Mouse (Mus musculus): ENCODE results near the gene Glra2. TPM values are rescaled to one million over a fixed set of nuclear protein-coding genes. Genes with fewer than 3 reads are reported as not detected.
A peak's percentile ranks its signal among the peaks of the same experiment; 100 is the strongest.
"Not testable (repeated sequence)": the region's sequence is repeated elsewhere in the genome, so short reads cannot be mapped to it uniquely, and the experiment has no call there.

Glra2 gene
- total RNA-seq (2021) = 1 to 10 TPM; 5.9 to 7.4 TPM
- long read RNA-seq, partial matches to known transcripts = 0 of 3 reads
- long read RNA-seq, other reads (novel, unspliced or antisense) = 0 of 3 reads

DNA sequence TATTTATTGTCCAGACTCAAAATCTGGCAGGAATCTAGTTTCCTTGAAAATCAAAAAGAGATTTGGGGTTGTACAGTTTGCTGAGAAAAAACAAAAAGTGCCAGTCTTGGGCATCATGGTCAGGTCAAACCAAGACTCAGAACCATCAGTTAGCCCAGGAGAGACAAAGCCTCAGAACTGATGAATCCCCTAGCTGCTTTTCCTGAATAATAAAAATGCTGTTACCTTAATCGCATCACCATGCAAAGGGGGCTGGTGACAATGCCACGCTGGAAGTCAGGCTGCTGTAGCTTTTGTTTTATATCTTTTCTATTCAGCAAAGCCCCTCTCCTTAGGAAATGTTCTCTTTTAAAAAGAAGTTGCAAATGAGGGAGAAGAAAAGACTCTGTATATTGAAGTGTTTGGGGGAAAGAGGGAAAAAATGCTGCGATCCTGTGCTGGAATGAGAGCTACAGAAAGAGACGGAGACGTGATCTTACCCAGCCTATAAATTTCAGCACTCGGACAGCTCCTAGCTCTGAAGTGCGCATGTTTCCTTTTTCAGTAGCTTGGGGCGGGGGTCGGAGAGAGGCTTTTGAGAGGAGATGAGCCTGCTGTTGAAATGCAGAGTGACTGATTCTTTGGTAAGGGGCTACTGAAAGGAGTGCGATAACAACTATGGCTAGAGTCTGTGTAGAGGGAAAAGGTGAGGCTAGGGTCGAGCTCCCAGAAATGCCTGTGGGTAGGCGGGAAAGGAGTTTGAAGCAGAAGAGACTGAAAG lies at the start of gene Glra2:
Gene Glra2 (minus strand): TSS at position 455 of the 760 bp plus-strand sequence.
- peak in 1 of 2 experiments; percentile 8 for DNase-seq (ENCODE audit: low spot score in 2 of 2)

- DNase-seq (ENCODE audit: low spot score in 2 of 2) = peak; percentile 3 to 29
These were observed 35.6 kb upstream of the Glra2 start for GRCm38 (mm10) chrX:165362798-165363197.

DNA sequence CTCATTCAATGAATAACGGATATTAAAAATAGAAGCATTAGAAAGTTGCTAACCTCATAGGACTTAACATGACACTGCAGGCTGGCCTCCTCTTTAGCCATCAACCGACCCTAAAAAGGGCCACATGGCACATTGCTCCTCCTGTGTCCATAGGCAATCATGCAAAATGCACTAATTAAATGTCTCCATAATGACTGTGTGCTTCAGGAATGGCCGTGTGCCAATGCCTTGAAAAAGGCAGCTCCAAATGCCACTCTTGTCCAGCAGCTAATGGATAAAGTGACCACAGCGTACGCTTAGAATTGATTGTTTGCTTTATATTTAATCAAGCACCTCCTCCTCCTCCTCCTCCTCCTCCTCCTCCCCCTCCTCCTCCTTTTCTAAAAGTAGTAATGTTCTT lies 17.4 kb upstream of the Glra2 start:
- no peak for DNase-seq (ENCODE audit: low spot score in 2 of 2)

GRCm38 (mm10) chrX:165327699-165328333 lies 623 bp upstream of the Glra2 start:
- peak in 1 of 2 experiments; percentile 61 for DNase-seq (ENCODE audit: low spot score in 2 of 2)

DNA sequence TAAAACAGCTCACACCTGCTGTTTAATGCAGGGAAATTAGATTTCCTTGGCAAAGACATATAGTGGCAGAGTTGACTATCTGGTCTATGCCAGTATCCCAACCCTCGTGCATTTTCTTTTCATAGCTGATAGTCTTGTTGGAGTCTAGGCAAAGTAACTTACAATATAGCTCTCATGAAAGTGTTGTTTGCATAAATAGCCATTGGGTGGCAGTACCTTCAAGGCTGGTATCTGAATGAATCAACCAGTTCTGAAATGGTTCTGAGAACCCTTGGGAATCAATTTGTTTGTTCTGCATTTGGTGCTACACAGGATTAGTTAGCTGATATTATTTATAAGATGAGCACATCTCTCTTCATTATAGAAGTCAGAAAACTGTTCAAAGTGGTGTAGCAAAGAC lies 133.6 kb downstream of the Glra2 start:
- peak in 1 of 2 experiments; percentile 46 for DNase-seq (ENCODE audit: low spot score in 2 of 2)

DNA sequence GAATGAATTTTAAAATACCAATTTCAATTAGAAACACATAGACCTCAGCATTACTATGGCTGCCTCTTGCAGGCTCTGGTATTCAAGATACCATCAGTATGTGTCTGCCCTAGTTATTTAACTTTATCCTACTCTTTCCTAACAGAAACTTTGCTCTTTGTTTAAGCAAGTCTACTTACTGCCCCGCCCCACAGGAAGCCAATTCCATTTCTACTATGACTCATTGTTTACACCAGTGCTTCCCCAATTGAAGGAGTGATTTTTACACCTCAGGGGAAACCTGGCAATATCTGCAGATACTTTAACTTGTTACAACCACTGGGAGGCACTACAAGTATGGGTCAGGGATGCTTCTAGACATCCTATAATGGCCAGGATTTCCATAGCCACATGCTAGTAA lies 136.0 kb downstream of the Glra2 start:
- DNase-seq (ENCODE audit: low spot score in 2 of 2) = no peak

DNA sequence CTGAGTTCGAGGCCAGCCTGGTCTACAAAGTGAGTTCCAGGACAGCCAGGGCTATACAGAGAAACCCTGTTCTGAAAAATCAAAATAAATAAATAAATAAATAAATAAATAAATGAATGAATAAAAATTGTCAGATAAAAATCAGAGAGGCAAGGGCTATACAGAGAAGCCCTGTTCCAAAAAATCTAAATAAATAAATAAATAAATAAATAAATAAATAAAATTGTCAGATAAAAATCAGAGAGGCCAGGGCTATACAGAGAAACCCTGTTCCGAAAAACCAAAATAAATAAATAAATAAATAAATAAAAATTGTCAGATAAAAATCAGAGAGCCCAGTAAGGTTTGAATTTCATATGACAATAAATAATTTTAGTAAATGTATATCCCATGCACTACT lies 144.2 kb downstream of the Glra2 start:
- not testable (repeated sequence) for DNase-seq (ENCODE audit: low spot score in 2 of 2)

DNA sequence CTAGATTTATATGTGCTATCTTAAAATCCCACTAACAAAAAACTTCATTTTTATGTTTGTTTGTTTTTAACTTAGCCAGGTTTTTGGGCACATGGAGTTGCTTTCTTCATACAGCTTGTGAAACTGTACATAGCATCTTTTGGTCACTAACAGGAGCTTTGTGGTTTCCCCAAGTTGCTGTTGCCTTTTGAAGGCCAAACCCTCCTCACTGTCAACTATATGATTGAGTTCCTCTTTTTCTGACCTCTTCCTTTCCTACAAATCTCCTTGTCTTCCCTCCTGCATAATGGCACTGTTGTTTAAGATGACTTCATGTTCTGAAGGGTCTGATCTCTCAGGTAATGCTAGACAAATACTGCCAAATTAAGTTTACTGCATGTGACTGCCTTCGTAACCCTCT lies 170.6 kb downstream of the Glra2 start:
- no peak for DNase-seq (ENCODE audit: low spot score in 2 of 2)

GRCm38 (mm10) chrX:165104171-165104570 lies 223.0 kb downstream of the Glra2 start:
- peak in 1 of 2 experiments; percentile 51 for DNase-seq (ENCODE audit: low spot score in 2 of 2)
